Mouse (Mus musculus) retina, postnatal 1 day (tissue): Measurements from ENCODE around the gene Necab2.

ENCODE experiments used
- DNase-seq: peaks from one replicate; pipeline ENCODE4 v3.0.0-alpha.2; 2012

The Necab2 gene

DNA sequence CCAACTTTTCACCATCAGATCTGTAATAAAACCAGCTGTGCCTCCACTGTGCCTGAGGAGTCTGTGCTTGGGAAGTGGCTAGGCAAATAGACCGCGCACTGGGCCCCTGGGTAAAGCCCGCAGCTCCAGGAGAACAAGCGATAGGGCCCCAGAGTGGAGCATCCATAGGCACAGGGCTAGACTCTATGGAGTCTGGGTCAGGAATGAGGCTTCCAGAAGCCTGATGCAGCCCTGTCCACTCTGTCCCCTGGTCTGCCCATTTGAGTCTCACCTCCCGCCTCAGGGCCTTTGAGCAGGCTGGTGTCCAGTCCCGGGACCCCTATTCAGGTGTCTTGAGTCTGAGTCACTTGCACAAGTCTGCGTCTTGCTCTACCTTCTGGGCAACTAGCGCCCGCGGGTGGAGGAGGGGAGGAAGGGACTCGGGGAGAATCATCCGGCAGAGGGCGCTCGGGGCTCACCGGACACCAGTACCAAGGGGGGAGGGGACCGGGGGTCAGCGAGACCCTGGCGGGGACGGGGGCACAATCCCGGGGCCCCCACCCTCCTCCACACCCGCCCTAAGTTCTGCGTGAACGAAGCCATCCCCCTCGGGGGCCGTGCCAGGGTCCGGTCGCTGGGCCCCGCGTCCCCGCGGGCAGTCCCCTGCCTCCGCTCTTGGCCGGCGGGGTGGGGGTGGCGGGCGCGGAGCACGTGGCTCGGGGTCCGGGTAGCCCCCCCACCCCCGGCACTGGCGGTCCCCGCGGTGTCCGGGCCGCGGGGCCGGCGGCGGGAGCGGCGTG, at the start of gene Necab2:
Gene Necab2, plus strand, starts transcription at position 509 of the 779 bp plus-strand sequence.
- DNase-seq = peak; percentile 92

DNA sequence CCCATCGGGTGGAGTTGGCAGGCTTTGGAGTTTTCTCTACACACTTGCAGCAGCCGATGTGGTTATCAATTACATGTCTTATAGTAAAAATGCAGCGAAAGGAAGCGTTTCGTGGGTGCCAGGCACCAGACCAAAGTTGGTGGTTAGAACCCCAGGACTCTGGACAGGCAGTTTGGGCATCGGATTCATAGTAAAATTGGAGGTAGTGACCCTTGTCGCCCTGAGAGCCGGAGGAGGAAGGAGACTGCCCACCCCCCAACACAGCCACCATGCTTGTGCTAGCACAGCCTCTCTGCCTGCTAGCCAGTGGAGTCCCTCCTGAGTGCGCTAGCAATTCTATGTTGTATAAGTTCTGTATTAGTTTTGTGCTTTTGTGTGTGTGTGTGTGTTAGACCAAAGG, 48.0 kb upstream of the Necab2 start:
- no peak for DNase-seq

DNA sequence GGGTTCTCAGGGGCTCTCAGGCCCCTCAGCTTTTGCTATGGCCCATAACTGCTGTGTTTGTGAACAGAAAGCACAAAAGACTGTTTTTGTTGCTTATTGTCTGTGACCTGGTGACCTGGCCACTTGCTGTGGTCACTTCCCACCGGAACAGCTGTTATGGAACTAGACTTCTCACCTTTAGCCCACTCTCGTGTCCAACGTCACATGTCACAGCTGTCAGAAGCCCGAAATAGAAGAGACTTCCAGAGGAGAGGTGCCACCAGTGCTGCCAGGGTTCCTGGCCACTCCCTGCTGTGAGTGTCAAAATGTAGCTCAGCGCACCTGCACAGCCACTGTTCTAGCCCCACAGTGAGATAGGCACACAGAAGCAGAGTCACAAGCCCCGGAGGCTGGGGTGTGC, 47.3 kb upstream of the Necab2 start:
- no peak for DNase-seq

DNA sequence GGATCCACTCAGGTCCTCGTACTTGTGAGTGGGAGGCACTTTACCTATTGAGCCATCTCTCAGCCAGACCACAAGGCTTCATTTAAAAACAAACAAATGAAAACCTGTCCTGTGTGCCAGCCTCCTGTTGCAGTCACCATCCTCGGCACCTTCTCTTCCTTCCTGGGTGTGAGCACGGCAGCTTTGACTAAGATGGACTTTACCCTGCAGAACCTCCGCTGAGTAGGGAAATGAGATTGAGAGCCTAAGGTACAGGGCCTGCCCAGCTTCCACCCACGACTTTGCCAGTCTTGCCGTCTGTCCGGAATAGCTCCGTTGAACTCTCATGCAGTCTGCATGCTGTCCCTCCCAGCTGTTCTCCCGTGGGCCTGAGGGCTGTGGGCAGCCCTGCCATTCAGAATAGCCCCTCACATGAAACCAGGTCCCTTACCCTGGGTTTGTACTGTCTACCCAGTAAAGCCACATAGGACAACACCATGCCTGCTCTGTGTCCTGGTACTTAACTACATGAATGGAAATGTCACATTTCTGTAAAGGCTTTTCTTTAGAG, 46.3 kb upstream of the Necab2 start:
- DNase-seq = no peak

DNA sequence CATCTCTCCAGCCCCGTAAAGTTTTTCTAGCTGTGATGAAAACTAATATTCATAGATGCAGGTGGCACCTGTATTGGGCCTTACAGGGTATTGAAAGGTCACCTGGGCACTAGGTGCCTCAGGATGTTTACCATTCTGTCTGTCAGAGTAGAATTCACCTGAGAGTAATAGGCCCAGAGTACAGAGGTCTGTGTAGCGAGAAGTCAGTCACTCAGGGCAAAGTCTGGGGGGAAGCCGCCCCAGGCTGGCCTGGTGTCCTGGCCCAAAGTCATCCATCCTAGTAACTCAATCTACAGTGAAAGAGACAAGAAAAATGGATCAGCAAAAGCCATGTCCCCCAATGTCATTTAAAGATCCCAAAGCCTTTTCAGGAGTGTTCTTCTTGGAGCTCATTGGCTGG, 45.6 kb upstream of the Necab2 start:
- no peak for DNase-seq

DNA sequence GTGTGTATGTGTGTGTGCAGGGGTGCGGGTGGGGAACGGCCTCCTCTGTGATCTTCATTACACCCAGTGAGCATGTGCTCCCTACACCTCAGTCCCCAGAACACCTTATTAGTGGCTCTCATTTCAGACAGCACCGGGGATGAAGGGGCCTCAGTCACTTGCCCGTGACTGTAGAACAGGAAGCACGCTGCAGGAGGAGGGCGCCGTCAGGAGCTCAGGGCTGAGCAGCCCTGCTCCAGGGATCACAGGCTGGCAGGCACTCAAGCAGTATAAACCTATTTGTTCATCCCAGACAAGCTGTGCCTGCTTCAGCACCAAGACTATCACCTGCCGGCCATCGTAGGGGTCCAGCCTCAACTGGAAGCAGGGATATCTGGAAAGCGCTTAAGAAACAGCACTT, 42.6 kb upstream of the Necab2 start:
- no peak for DNase-seq

DNA sequence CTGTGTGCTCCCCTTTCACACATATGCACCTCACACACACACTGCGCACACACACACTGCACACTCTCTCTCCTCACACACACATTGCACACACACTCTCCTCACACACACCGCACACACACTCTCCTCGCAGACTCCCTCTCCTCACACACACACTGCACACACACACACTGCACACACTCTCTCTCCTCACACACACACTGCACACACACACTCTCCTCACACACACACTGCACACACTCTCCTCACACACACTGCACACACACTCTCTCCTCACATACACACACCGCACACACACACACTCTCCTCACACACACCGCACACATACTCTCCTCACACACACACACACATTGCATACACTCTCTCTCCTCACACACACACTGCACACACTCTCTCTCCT, 41.9 kb upstream of the Necab2 start:
- DNase-seq = no peak

DNA sequence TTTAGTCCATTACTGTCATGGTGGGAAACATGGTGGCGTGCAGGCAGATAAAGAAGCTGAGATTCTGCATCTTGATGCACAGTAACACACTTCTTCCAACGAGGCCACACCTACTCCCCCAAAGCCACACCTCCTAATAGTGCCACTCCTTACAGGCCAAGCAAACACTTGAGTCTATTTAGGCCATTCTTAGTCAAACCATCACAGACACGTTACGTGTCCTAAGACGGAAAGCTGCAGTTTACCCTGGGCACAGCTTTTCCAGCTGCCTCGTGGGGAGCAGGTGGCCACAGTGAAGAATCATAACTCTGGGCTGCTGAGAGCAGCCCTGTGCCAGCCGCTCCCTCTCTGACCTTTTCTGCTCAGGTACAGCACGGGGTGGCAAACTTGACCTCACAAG, 38.2 kb upstream of the Necab2 start:
- no peak for DNase-seq

DNA sequence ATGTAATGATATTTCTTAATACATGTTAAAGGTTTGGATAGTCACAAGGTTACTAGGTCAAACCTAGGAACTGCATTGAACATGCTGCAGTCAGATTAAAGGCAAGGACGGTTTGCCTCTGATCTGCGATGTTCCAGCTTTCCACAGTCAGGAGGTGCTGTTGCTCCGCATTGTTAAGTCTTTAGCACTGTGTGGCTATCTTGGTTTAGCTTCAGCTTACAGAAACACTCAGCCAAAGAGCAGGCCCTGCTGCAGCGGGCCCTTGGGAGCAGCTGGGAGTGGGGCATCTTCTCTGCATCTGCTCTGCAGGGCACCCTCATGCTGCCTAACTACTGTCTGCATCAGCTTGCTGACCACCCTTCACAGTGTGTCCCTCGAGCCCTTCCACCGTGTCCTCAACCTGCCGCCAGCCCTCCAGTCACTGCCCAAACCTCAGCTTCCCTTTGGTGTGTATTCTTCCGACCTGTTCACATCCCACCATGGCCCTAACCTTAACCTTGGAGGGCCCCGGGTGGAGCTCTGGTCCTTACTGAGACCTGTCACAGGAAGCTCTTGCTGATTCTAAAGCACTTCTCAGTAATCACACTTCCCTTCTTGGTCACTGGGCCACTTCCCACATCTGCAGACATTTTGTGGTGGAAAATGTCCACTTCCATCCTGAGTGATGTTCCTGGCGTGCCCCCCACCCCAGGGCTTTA, 34.3 kb upstream of the Necab2 start:
- no peak for DNase-seq

DNA sequence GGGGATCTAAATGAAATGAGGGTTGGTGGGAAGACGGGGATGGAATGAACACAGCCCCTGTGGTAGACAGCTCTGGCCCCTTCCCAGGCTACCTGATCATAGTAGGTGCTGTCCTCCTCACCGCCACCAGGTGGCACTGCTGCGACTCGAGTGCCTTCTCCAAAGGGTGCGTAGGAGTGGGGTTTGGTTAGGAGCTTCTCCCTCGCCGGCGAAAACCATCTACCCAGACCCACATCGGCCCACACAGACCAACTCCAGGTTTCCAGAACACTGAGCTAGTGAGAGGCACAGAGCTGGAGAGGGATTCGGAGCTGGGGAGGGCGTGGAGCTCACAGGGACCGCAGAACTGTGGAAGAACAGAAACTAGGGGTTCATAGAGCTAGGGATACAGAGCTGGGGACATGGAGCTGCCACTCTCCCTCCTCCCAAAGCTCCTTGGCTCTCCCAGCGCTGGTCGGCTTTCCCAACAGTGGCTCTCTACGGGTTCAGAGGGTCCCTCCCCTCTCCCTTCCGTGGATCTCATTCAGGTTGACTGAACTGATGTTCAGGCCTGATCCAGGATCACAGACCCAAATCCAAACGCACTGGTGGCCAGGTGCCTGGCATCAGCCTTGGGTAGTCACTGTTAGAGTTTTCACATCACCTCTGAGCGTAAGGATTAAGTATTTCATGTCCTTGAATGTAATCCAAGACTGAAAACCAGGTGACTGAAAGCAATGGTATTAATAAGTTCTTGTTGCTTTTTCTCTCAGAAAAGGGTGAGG, 33.6 kb upstream of the Necab2 start:
- peak; percentile 84 for DNase-seq

DNA sequence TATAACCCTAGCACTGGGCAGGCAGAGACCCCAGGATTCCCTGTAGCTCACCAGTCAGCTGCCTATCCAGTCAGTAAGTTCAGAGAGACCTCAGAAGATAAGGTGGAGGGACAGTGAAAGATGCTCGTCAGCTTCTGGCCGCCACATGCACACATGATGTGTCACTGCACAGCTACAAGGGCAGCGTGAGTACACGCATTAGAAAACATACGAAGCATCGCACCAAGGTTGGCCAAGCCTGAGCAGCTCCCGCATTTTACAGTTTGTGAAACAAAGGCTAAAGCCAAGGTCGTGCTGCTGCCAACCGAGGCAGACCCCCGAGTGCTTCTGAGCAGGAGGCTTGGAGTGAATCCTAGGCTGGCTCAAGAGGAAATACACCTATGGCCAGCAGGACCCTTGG, 32.9 kb upstream of the Necab2 start:
- no peak for DNase-seq

DNA sequence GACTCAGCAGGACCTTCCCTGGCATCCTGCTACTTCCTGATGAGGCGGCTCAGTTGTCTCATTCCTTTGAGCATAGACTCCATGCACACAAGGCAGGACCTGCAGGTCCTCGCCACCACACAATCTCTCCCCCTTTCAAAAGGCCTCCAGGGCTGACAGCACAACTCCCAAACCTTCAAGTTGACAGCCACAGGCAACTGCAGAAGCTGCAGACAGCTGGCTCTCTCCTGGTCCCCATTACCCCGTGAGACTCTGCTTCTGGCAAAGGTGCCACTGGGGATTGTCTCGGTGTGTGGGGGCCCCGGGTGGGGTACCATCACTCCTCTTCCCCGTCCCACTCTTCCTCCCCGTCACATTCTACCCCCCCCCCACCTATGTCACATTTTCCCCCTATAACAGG, 26.2 kb upstream of the Necab2 start:
- DNase-seq = no peak

DNA sequence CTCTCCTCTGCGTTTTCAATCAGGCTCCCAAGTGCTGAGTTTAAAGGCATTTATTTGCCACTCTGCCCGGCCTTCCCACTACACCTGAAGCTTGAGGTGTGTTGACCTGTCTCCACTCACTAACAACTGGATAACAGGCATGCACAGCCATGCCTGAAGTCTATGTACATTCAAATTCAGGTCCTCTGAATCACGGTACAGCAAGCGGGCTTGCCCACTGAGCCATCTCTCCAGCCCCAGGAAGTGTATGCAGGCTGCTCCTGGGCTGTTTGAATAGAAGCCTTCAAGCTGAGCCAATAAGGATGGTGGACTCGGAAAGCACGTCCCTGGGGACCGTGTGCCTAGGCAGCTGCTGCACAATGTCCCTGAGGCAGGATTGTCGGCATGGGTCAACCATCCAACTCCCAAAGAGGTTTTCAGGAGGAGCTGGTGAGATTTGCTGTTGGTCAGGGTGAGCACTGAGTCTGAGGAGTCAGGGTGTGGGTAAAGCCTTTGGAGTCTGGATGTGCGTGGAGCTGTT, 24.9 kb upstream of the Necab2 start:
- no peak for DNase-seq

DNA sequence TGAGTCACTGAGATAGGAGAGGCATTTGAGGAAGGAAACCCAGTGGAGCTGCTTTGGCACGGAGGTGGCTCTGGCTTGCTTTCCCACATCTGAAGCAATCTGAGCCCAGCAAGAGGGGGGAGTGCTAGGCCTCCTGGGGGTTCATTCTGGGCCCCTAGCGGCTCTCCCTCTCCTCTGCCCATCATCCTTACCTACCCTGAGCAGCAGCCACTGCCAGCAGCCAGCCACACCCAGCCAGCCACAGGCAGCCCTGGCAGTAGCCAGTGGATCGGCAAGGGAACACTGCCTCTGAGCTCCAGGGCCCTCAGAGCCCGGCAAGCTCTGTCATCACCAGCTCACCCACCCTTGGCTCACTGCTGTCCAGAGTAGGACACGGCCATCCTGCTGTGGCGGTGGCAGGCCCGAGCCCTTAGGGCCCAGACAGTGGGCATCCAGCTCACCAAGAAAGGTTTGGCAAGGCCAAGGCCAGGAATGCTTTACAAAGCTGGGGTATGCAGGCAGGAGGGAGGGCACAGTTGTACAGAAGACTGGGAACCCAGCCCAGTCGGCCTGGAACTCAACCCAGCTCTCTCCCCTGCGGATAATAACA, 24.3 kb upstream of the Necab2 start:
- no peak for DNase-seq

DNA sequence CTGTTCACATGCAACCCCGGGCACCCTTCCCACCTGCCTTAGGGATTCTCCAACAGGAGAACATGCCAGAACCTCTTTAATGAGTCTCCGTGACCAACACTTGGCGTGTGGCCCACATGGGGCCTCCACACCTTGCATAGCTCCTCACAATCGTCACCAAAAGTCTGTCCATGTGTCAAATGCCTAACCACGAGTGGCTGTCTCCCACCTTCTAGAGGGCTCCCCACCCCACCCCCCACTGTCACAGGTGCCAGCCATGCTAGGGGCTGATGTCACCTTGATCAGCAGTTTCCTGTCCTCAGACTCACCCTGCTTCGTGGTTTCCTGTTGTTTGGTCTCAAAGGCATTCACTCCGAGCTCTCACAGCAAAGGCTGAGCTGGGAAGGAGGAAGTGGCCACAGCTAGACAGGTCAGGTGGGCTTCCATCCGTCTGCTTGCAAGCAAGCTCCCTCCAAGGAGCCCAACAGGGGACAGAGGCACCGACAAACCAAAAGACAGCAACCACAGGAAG, 22.8 kb upstream of the Necab2 start:
- no peak for DNase-seq

DNA sequence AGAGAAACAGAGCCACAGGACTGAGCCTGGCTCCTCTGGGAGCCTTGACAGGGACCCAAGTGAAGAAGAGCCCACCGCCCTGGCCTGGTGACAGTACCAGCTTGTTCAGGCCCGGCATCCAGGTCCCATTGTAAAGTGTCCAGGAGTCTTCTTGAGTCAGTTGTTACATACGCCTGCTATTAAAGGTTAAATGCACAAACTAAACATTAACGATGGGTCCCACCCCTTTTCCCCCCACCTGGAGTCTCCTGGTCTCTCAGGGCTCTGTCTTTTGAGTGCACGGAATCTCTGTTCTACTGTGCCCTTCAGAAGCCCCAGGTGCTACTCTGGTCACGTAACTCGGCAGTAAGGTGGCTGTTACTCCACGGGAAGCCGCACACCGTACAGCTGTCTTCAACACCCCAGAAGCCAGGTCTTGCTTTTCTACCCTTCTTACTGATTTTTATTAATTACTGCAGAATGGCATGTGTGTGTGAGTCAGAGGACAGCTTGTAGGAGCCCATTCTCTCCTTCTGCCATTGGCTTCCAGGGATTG, 22.3 kb upstream of the Necab2 start:
- DNase-seq = no peak

DNA sequence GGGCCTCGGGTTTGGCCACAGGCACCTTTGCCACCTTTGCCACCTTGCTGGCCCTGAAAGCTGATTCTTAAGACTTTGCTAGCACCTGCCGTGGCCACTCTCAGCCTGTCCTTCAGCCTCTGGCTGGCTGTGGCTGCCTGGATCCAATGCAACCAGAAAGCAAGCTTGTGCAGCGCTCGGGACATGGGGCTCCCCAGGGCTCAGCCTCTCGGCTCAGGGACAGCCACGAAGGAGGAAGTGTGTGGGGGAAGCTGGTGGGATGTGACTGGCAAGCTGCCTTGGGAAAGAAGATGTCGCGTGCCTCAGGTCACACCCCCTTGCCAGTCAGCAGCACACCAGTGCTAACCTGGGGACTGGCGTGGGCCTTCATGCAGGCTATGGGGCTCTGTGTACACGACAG, 21.8 kb upstream of the Necab2 start:
- no peak for DNase-seq

DNA sequence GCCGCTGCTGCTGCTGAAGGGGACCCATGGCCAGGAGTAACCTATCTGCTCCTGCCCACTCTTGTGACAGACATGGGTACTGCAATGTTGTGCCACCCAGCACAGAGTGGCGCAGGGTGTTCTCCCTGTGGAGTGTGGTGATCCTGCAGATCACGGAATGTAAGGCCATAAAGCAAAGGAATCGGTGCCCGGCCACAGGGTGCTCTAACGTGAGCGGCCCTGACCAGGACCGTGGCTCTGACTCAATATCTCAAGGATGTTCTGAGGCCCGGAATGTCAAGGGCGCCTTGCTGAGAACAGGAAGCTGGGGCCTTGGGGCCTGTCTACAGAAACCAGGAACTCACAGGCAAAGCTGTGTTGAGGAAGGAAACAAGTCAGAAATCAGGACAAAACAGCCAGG, 21.0 kb upstream of the Necab2 start:
- DNase-seq = no peak

DNA sequence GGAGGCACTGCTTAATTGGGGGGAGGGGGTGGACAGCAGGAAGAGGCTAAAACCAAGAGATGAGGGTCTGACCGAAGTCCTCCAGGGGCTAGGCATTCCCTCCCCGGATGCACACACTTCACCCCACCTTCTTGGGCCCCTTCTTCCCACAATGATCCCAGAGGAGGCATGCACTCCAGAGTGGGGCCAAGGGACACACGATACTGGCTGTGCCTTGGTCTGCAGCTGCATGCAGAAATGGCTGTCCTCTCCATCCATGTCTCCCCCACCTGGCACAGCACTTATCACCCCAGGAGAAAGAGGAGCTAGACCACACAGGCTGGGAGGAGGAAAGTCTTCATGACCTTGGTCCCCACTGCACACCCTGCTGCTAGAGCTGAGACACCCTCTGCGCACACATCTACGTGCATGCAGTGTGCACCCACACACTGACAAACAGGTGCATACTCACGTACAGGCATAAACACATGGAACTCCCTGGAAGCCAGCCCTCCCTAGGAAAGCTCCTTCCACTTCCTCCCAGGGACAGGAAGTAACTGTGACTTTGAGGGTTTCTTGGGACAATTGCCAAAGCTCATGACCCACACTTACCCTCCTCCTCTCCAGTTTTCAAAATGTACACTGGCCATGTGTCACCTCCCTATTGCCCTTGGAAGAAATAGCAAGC, 20.3 kb upstream of the Necab2 start:
- DNase-seq = no peak

DNA sequence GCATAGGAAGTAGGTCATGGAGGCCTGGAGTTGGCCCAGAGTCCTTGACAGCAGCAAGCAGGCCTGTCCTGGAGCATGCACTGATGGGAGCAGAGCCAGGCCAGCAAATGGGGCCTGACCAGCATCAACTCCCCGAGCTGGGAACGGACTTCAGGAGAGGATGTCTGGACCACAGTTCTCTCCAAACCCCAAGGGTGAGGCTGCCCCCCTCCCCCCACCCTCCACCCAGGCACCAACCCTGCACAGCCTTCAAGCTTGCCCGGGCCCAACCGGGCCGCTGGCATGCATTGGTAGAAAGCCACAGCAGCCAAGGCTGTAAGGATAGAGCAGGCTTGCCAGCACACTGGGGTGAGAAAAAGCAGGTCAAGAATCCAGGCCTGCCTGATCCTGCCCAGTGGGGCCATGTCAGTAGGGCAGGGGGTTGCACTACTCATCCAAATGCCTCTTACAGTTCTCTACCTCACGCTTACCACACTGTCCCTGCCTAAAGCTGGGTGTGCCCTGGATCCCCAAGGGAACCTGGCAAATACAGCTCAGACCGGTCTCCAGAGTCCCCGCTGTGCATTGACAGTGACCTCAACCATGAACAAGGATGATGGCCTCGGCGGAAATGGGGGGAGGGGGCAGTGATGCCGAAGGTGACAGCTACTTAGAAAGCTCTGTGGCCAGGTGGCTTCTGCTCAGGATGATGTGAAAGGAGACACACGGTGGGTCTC, 18.7 kb upstream of the Necab2 start:
- DNase-seq = no peak

DNA sequence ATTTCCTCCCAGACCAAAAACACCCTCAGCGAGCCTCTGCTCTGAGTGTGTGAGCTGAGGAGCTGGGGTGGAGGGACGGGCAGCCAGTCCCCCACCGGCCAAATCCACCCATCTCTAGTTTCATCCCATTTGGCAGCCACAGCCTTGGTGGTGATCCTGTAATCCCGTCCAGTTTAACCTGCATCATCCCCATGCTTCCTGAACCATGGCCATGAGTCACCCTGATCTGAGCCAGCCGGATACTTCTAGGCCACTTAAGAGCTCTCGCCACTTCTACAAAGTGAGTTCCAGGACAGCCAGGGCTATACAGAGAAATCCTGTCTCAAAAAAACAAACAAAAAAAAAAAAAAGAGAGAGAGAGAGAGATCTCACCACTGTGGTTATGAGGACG, 18.2 kb upstream of the Necab2 start:
- no peak for DNase-seq
